Mouse (Mus musculus) left cerebral cortex, postnatal 10 days (tissue): ENCODE measurements around the gene Erfe. TPM values are rescaled to one million over a fixed set of nuclear protein-coding genes. Genes with fewer than 3 reads are reported as not detected.

Experiments used
- DNase-seq, 2 experiments: peaks; one replicate each; pipeline ENCODE4 v3.0.0; 2021 to 2022; ENCODE audit warnings: low spot score in 2 of 2, mixed read lengths in 1 of 2; ENCODE audit errors: extremely low spot score in 1 of 2
- intact Hi-C: fragments of 180-260 bp; cut with DNase I; formaldehyde crosslinking; loops from one replicate; pipeline ENCODE4 v1.15.1; 2025
- total RNA-seq, 2 experiments: library from RNA; stranded (reverse); gene quantifications; 2 replicates each; pipeline ENCODE4 v1.2.3; 2021

Gene Erfe
- total RNA-seq, 2 experiments from 2014 or later, result 0.39 to 0.41 TPM

DNA sequence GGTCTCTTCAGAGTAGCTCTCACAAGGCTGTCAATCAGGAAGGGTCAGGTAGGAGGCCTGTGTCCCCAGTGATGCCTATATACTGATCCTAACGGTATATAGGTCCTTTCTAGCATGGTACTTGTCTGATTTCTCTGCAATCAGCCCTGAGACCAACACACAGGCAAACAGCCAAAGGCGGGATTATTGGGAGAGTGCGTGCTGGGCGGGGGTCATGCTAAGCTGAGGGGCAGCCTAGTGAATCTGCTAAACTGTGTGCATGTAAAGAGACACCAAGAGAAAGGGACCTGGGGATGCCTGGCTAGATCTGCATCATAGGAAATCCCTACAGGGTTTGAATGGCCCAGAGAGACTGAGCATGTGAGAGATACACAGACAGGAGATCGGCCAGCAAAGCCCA is 49.1 kb downstream of the Erfe start:
- no peak for DNase-seq
- intact Hi-C loops, result loop anchor here (5.0 kb wide), 1 partner anchor 42 kb away; the partner anchor contains the start of gene Per2

DNA sequence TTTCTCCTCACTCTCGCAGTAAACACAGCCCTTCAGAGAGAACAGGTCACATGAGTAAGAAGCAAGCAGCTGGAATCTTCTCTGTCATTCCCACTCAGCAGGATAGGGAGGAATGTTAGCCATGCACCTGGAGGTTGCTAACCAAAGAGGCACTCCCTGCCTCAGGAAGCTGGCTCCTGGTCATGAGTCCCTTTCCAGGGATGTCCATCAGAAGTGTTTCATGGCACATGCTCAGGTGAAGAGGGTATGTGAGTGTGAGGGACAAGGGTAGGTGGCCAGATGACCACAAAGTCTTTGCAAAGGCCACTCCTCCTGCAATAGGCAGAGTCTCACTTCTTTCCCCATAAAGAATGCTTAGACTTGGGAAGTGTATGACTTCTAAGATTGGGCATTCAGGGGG is 51.8 kb downstream of the Erfe start:
- intact Hi-C loops, result loop anchor here (5.0 kb wide), 1 partner anchor 39 kb away; the partner anchor contains the start of gene Per2
- DNase-seq, result no peak

DNA sequence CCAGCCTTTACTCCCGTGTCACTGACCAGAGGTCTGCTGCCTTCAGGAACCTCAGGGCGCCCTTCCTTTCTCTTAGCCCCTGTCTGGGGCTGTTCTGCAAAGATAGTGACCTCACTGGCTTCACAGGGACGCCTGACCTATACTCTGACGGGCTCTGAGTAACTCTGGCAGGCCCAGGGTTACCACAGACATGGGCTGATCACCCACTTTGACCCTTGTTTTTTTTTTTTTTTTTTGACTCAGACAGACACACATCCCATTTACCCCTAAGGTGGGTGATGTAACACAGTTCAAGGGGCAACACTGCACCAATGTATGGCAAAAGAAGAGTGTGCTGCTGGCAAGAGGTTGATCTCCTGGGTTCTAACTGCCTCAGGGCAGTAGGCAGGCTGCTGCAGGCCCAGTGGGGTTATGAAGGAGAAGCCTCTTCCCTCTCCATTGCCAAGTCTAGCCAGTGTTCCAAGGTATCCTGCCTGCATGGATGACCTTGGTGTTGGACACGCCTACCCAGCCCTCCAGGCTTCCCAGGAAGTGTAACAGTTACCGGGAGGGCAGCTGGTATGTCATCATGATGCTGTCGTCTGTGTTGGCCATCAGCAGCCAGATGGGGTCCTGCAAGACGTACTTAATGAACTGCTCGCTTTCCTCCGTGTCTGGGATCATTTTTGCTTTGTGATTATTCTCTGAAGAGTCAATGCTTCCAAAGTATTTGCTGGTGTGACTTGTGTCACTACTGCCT is 53.8 kb downstream of the Erfe start:
- DNase-seq, result no peak
- intact Hi-C loops, result loop anchor here (5.0 kb wide), 1 partner anchor 37 kb away; the partner anchor contains the start of gene Per2

DNA sequence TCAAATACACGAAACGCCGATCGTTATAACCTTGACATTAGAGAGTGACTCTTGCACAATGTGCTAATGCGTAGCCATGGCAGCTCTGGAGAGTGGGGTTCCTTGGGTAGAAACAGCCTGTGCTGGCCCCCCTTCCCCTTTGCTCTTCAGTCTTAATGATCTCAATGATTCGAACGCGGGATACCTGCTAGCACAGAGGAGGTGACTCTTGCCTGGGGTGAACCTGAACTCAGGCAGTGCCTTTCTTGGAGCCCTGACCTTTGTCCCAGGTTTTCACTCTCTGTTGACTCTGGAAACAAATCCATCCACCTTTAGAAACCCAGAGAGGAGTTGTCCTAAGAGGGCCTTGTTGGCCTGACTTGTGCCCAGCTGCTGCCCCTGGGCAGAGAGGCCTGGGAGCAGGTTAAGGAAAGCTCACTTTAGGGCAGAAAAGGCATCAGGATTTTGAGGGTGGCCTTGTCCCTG is 54.4 kb downstream of the Erfe start:
- intact Hi-C loops, result no loop called here
- DNase-seq, result no peak

Other genes with a start within 250 kb of the Erfe start
- under 1 TPM; 0.24 to 0.36 TPM for gene Rbm44, start 221.3 kb upstream of the Erfe start, total RNA-seq
- 10 to 100 TPM; 33.9 to 37.5 TPM for gene Ramp1, start 186.6 kb upstream of the Erfe start, total RNA-seq
- gene Ube2f, start 116.1 kb upstream of the Erfe start, total RNA-seq, result 10 to 100 TPM; 47.5 to 50.0 TPM
- gene Scly, start 68.1 kb upstream of the Erfe start, total RNA-seq, result 10 to 100 TPM; 10.4 to 10.5 TPM
- under 1 TPM; 0.13 to 0.14 TPM for gene Espnl, start 44.4 kb upstream of the Erfe start, total RNA-seq
- not detected for gene Klhl30, start 15.4 kb upstream of the Erfe start, total RNA-seq
- gene Ilkap, start 32.4 kb downstream of the Erfe start, total RNA-seq, result 10 to 100 TPM; 62.9 to 68.6 TPM
- 10 to 100 TPM; 26.6 to 27.3 TPM for gene Hes6, start 47.6 kb downstream of the Erfe start, total RNA-seq
- gene Per2, start 92.9 kb downstream of the Erfe start, total RNA-seq, result 10 to 100 TPM; 14.6 to 16.0 TPM
- gene Traf3ip1, start 128.2 kb downstream of the Erfe start, total RNA-seq, result 10 to 100 TPM; 13.7 to 14.4 TPM
- 10 to 100 TPM; 38.8 to 44.4 TPM for gene Asb1, start 174.1 kb downstream of the Erfe start, total RNA-seq